Mouse (Mus musculus) neural tube, embryonic 11.5 days (tissue): ENCODE data around the gene Nek4. TPM values are rescaled to one million over a fixed set of nuclear protein-coding genes. Genes with fewer than 3 reads are reported as not detected.
A peak's percentile ranks its signal among the peaks of the same experiment; 100 is the strongest.

Experiments used
- ATAC-seq: fragments of 200-750 bp; cut with Nextera tagmentation; 2 replicates; pipeline ENCODE4 v1.8.0; 2017; ENCODE audit warnings: moderate number of reproducible peaks, mild to moderate bottlenecking, moderate TSS enrichment, moderate library complexity; ENCODE audit not compliant: insufficient read depth, low FRiP score, low TSS enrichment
- DNase-seq: peaks from one replicate; pipeline ENCODE4 v3.0.0-alpha.2; 2015; ENCODE audit warnings: low spot score
- H3K27ac ChIP-seq: fragments of 300-500 bp; sonication (generic); 2 replicates; pipeline ENCODE4 v1.5.1; 2014; ENCODE audit warnings: low read depth, mild to moderate bottlenecking, low read length
- H3K27me3 ChIP-seq: fragments of 300-500 bp; sonication (generic); 2 replicates; pipeline ENCODE4 v1.6.1; 2014; ENCODE audit warnings: mild to moderate bottlenecking, low read length, mixed read lengths; ENCODE audit not compliant: control insufficient read depth, insufficient read depth
- H3K36me3 ChIP-seq: fragments of 300-500 bp; sonication (generic); 2 replicates; pipeline ENCODE4 v1.6.1; 2014; ENCODE audit warnings: mild to moderate bottlenecking, low read length, moderate library complexity, mixed read lengths; ENCODE audit not compliant: control insufficient read depth, insufficient read depth
- H3K4me1 ChIP-seq: fragments of 300-500 bp; sonication (generic); 2 replicates; pipeline ENCODE4 v1.6.1; 2014; ENCODE audit warnings: low read length, mixed read lengths; ENCODE audit not compliant: control insufficient read depth, insufficient read depth
- H3K4me2 ChIP-seq: fragments of 300-500 bp; sonication (generic); 2 replicates; pipeline ENCODE4 v1.6.1; 2014; ENCODE audit warnings: low read depth, mild to moderate bottlenecking, moderate library complexity
- H3K4me3 ChIP-seq: fragments of 300-500 bp; sonication (generic); 2 replicates; pipeline ENCODE4 v1.5.1; 2014; ENCODE audit warnings: low read depth, low read length
- H3K9ac ChIP-seq: fragments of 300-500 bp; sonication (generic); 2 replicates; pipeline ENCODE4 v1.6.1; 2014; ENCODE audit warnings: mild to moderate bottlenecking, low read length
- H3K9me3 ChIP-seq: fragments of 300-500 bp; sonication (generic); 2 replicates; pipeline ENCODE4 v1.6.1; 2016; ENCODE audit warnings: low read length; ENCODE audit not compliant: control insufficient read depth
- WGBS: fragments of 180-500 bp; shearing (Covaris S2); extraction: QIAGEN DNeasy Blood & Tissue Kit; methylation state at CpG from one replicate; pipeline ENCODE4 v1.1.7; 2014; 5-methylcytosine and 5-hydroxymethylcytosine counted together
- polyA plus RNA-seq: library from polyadenylated mRNA; unstranded; fragments of >200 nt; fragmentation: Nextera tagmentation; extraction: Ambion mirVana; gene quantifications from 2 replicates; pipeline ENCODE4 v1.2.1, GENCODE M21; 2014

Nek4 gene
- polyA plus RNA-seq, 1 experiment from 2014 or later = 17.0 TPM

DNA sequence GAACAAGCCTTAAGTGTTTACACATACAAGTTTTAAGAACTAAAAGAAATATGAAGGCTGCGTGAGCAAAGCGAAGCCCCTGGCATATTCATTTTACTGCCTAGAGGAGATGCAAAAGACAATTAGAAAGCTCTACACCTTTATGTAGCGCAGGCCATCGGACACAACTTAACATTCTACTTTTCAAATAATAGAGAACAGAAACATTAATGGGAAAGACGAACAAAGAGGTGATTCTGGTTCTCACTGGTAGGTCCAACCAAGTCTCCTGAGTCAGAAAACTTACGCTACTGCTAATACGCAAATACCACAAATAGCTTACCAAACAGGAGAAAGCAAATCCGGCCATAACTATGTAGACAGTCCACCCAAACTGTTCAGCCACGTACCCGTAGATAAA is 49.2 kb downstream of the Nek4 start:
- Histone ChIP-seq H3K36me3 (no peaks in the 10 kb centered on the region), H3K9me3 (no peaks in the 10 kb centered on the region), H3K4me1 (peaks cover 11% of the 10 kb centered on the region), H3K27me3 (no peaks in the 10 kb centered on the region), H3K9ac (peak overlapping the region; percentile 88), H3K4me3 (peak overlapping the region; percentile 89), H3K4me2 (peak overlapping the region; percentile 54), H3K27ac (no peak overlapping the region)
- DNase-seq = no peak
- no peak for ATAC-seq
- 68% methylated on average over 10 of the region's 10 CpGs for WGBS

DNA sequence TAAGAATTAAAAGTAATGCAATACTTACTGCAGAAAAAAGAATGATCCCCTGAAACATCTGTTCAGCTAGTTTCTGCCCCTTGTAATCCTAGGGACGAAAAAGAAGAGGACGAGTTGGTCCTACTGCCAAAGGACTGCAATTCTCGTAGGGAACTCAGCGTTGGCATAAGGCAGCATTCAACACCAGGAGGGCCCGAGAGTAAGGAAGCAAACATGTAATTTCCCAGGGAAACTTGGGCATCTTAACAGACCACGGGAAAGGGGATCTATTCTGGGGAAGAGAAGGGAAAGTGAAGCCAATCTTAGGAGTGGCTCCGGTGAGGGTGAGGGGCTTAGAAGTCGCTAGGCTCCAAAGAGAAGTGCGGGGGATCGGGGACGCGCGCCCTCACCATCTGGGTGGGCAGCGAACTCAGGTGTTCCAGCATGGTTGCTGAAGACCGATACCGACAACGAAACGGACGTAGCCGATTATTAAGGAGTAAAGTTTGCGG is 49.7 kb downstream of the Nek4 start:
- WGBS = 2% methylated on average over 21 of the region's 21 CpGs
- Histone ChIP-seq H3K9me3 (no peaks in the 10 kb centered on the region), H3K27ac (peak overlapping the region; percentile 84; the same call in 1 of the 2 replicates), H3K4me3 (peak overlapping the region; percentile 89), H3K9ac (peak overlapping the region; percentile 88), H3K36me3 (no peaks in the 10 kb centered on the region), H3K4me2 (peak overlapping the region; percentile 54), H3K4me1 (peaks cover 11% of the 10 kb centered on the region), H3K27me3 (no peaks in the 10 kb centered on the region)
- DNase-seq (no peak), ATAC-seq (peak; percentile 18; the same call in 1 of the 2 replicates)

DNA sequence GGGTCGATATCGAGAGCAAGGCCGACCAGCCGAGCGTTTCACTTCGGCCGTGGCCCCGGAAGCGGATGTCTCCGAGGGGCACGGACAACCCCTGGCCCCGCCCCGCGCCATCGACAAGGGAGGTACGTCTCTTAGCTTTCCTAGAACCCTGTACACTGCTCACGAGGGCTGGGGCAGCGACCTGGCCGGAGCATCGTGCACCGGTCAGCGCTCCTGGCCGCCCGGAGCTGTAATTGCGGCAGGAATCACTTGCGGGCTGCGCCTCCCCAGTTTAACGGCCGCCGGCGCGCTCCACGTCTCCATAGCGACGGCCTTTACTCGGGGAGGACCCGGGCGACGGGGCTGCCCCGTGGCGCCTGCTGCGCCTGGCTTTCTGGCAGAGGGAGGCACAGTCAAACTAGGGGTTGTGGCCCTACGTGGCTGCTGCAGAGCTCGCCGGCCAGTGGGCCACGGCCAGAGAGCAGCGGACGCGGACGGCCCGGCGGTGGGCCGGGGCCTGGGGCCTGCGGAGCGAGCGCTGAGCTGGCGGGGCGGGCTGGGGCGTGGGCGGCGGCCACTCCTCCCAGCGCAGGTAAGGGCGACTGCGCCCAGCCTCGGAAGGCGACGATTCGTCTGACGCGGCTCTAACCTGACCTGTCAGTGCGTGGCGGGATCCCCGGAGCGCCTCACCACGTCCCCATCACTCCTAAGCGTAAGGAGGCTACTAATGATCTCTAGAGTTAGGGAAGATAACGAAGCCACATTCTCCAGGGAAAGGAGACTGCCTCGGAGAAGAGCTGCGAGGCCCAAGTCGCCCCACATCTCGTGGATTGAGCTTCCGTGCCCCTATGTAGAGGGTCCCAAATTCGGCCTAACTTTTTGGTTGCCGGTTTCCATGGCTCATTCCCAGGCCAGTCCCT is 50.4 kb downstream of the Nek4 start, which contains the start of the genes Glt8d1 and Spcs1:
Gene Glt8d1, plus strand, starts transcription at position 94 of the 899 bp plus-strand sequence.
Gene Spcs1, minus strand, starts transcription at position 366 of the 899 bp plus-strand sequence.
- peak within 1 kb of the TSS; percentile 88 for H3K9ac ChIP-seq
- H3K36me3 ChIP-seq = no peaks in the 10 kb centered on the region
- peak within 1 kb of the TSS; percentile 54 for H3K4me2 ChIP-seq
- H3K27me3 ChIP-seq = no peaks in the 10 kb centered on the region
- ATAC-seq (peak; percentile 94), DNase-seq (peak; percentile 88)
- H3K9me3 ChIP-seq = no peaks in the 10 kb centered on the region
- H3K27ac ChIP-seq = peak within 1 kb of the TSS; percentile 84
- peaks cover 11% of the 10 kb centered on the region for H3K4me1 ChIP-seq
- under 1% methylated on average over 82 of the region's 84 CpGs for WGBS
- H3K4me3 ChIP-seq = peak within 1 kb of the TSS; percentile 89

DNA sequence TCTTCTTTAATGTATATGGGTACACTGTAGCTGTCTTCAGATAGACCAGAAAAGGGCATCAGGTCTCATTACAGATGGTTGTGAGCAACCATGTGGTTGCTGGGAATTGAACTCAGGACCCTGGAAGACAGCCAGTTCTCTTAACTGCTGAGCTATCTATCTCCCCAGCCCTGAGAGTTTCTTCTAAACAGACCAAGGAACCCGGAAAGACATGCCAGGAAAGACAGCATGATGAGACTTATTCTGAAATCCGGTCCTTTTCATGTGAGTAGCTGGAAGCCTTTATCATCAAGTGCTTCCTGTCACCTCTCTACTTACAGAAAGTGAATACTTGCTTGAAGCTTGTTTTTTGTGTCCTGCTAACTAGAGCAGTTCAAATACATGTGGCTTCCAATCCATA is 53.4 kb downstream of the Nek4 start:
- no peak overlapping the region for H3K27ac ChIP-seq
- WGBS = 87% methylated on average over 2 of the region's 2 CpGs
- no peaks in the 10 kb centered on the region for H3K9me3 ChIP-seq
- DNase-seq = no peak
- H3K4me3 ChIP-seq = no peak overlapping the region
- H3K36me3 ChIP-seq = no peaks in the 10 kb centered on the region
- ATAC-seq = no peak
- H3K4me1 ChIP-seq = peaks cover 11% of the 10 kb centered on the region
- no peak overlapping the region for H3K4me2 ChIP-seq
- H3K27me3 ChIP-seq = no peaks in the 10 kb centered on the region
- no peak overlapping the region for H3K9ac ChIP-seq

DNA sequence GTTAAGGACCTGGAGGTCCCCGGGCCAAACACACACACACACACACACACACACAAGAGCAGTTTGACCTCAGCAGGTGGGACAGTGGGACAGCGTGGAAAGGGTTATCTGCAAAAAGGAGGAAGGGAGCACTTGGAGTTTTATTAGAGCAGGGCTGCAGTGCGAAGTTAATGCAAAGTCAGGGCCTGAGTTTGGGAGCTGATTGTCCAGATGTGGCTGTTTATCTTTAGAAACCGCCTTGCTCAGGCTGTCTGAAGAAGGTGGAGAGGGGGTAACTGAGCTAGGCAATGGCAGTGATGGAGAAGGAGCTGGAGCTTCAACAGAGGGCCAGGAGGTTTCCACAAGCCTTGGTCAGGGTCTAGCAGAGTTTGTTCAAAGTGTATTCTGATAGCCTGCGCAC is 55.6 kb downstream of the Nek4 start:
- Histone ChIP-seq H3K4me2 (no peak overlapping the region), H3K4me1 (peaks cover 5% of the 10 kb centered on the region), H3K36me3 (peaks cover 6% of the 10 kb centered on the region), H3K27ac (no peak overlapping the region), H3K27me3 (no peaks in the 10 kb centered on the region), H3K9me3 (no peaks in the 10 kb centered on the region), H3K4me3 (no peak overlapping the region), H3K9ac (no peak overlapping the region)
- WGBS = 75% methylated on average over 5 of the region's 5 CpGs
- DNase-seq = no peak
- ATAC-seq = no peak

DNA sequence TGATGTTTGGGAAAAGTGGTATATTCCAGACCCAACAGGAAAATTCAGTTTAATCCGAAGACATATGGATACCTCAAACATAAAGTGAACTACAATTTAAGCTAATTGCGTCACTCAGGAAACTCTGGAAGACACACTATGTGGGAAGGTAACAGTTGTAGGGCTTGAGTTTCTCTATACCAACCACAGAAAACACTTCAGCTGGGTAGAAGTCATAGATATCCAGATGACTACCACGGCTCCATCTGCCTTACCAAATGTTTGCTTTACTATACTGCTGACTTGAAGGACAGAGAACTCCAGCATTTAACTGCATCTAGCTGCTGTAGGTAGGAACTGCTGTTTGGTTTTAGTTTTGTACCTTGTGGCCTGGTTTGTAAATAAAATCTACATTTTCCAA is 60.4 kb downstream of the Nek4 start:
- H3K9ac ChIP-seq = no peak overlapping the region
- peaks cover 24% of the 10 kb centered on the region for H3K36me3 ChIP-seq
- 98% methylated on average over 3 of the region's 3 CpGs for WGBS
- ATAC-seq = no peak
- no peaks in the 10 kb centered on the region for H3K4me1 ChIP-seq
- H3K27me3 ChIP-seq = no peaks in the 10 kb centered on the region
- H3K4me3 ChIP-seq = no peak overlapping the region
- H3K27ac ChIP-seq = no peak overlapping the region
- no peaks in the 10 kb centered on the region for H3K9me3 ChIP-seq
- H3K4me2 ChIP-seq = no peak overlapping the region
- DNase-seq = no peak

DNA sequence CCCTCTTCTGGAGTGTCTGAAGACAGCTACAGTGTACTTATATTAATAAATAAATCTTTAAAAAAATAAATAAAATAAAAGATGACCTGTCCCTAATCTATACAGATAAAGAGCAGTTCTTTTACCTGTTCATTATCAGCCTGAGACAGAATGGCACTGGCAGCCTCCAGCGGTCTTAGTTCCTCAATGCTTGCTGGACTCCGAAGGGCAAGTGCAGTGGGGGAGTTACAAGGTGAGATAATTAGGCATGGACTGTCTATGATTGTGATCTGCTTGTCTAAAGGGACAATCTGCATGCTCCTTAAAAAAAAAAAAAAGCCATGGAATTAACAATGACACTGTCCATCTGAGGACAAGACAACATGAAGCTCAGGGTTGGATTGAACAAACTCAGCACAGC is 62.8 kb downstream of the Nek4 start:
- no peak for ATAC-seq
- Histone ChIP-seq H3K4me3 (no peak overlapping the region), H3K27ac (no peak overlapping the region), H3K36me3 (peaks cover 27% of the 10 kb centered on the region), H3K9ac (no peak overlapping the region), H3K4me2 (no peak overlapping the region), H3K9me3 (no peaks in the 10 kb centered on the region), H3K4me1 (peaks cover 9% of the 10 kb centered on the region), H3K27me3 (no peaks in the 10 kb centered on the region)
- no peak for DNase-seq
- 100% methylated on average over 2 of the region's 2 CpGs for WGBS

DNA sequence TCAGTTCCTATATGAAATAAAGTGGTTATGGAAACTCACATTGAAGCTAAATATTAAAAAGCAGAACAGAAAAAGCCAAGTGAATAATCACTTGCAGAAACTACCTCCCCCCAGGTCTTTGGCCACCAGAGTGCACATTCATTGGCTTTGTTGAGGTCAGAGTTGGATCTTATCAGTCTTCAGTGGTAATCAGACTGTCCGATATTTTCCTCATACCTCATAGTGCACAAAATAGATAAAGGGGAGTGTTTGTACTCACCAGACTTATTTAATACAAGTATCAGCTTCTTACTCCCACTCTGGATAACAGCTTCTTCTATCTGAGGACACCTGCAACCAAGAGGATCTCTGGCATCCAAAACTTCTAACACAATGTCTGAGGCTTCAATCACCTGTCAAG is 64.9 kb downstream of the Nek4 start:
- WGBS = 89% methylated on average over 1 of the region's 1 CpGs
- no peaks in the 10 kb centered on the region for H3K27me3 ChIP-seq
- H3K4me2 ChIP-seq = no peak overlapping the region
- peaks cover 26% of the 10 kb centered on the region for H3K36me3 ChIP-seq
- no peak for ATAC-seq
- H3K9me3 ChIP-seq = no peaks in the 10 kb centered on the region
- H3K9ac ChIP-seq = no peak overlapping the region
- no peak overlapping the region for H3K4me3 ChIP-seq
- no peak overlapping the region for H3K27ac ChIP-seq
- peaks cover 14% of the 10 kb centered on the region for H3K4me1 ChIP-seq
- no peak for DNase-seq

DNA sequence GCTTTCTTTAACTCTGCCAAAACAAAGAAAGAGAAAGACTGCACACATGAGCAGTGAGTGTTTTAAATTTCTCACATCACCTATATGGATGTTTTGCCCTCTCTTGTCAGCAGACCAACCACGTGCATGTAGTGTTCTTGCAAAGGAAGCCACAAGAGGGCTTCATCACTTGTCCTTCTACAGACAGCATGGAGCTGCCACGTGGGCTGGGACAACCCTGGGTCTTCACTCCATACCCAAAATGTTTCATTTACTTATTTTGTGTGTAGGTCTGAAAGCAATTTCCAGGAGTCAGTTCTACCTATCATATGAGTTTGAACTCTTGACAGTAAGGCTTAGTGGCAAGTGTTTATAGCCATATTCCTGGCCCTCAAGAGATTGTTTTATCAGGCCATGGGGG is 66.7 kb downstream of the Nek4 start:
- H3K4me2 ChIP-seq = peak overlapping the region; percentile 61
- H3K27ac ChIP-seq = no peak overlapping the region
- DNase-seq (peak; percentile 22), ATAC-seq (no peak)
- H3K9ac ChIP-seq = peak overlapping the region; percentile 96
- no peaks in the 10 kb centered on the region for H3K27me3 ChIP-seq
- peaks cover 14% of the 10 kb centered on the region for H3K36me3 ChIP-seq
- H3K4me3 ChIP-seq = peak overlapping the region; percentile 73
- WGBS = 0% methylated on average over 2 of the region's 2 CpGs
- H3K4me1 ChIP-seq = peaks cover 14% of the 10 kb centered on the region
- H3K9me3 ChIP-seq = no peaks in the 10 kb centered on the region
